Mouse (Mus musculus): Measurements from ENCODE around the gene Zbtb45.

The Zbtb45 gene

GRCm38 (mm10) chr7:13010005-13010908 is at the start of gene Zbtb45:
Zbtb45 (minus strand) TSS chr7:13010034.
- DNase-seq (ENCODE audit: extremely low read depth, insufficient read length, low spot score), result no peak

GRCm38 (mm10) chr7:13059536-13059935 is 49.7 kb upstream of the Zbtb45 start:
- DNase-seq (ENCODE audit: extremely low read depth, insufficient read length, low spot score), result no peak

- DNase-seq (ENCODE audit: extremely low read depth, insufficient read length, low spot score), result no peak
These were observed 47.3 kb upstream of the Zbtb45 start for GRCm38 (mm10) chr7:13056913-13057700.

- DNase-seq (ENCODE audit: extremely low read depth, insufficient read length, low spot score), result no peak
These were observed 44.6 kb upstream of the Zbtb45 start, which contains the start of gene Mzf1 for GRCm38 (mm10) chr7:13054287-13055010. Mzf1 (minus strand) TSS chr7:13054764.

- DNase-seq (ENCODE audit: extremely low read depth, insufficient read length, low spot score), result no peak
These were observed 44.1 kb upstream of the Zbtb45 start for GRCm38 (mm10) chr7:13053961-13054286.

GRCm38 (mm10) chr7:13053501-13053900 is 43.7 kb upstream of the Zbtb45 start:
- no peak for DNase-seq (ENCODE audit: extremely low read depth, insufficient read length, low spot score)

- DNase-seq (ENCODE audit: extremely low read depth, insufficient read length, low spot score), result no peak
These were observed 43.2 kb upstream of the Zbtb45 start for GRCm38 (mm10) chr7:13053001-13053400.

- DNase-seq (ENCODE audit: extremely low read depth, insufficient read length, low spot score), result no peak
These were observed 36.2 kb upstream of the Zbtb45 start for GRCm38 (mm10) chr7:13046084-13046483.

- no peak for DNase-seq (ENCODE audit: extremely low read depth, insufficient read length, low spot score)
These were observed 34.4 kb upstream of the Zbtb45 start for GRCm38 (mm10) chr7:13044254-13044625.

- no peak for DNase-seq (ENCODE audit: extremely low read depth, insufficient read length, low spot score)
These were observed 33.8 kb upstream of the Zbtb45 start for GRCm38 (mm10) chr7:13043445-13044253.

- no peak for DNase-seq (ENCODE audit: extremely low read depth, insufficient read length, low spot score)
These were observed 33.2 kb upstream of the Zbtb45 start for GRCm38 (mm10) chr7:13043120-13043444.

- DNase-seq (ENCODE audit: extremely low read depth, insufficient read length, low spot score), result no peak
These were observed 32.7 kb upstream of the Zbtb45 start for GRCm38 (mm10) chr7:13042511-13042910.

- no peak for DNase-seq (ENCODE audit: extremely low read depth, insufficient read length, low spot score)
These were observed 31.4 kb upstream of the Zbtb45 start for GRCm38 (mm10) chr7:13041256-13041655.

GRCm38 (mm10) chr7:13039181-13039580 is 29.3 kb upstream of the Zbtb45 start:
- DNase-seq (ENCODE audit: extremely low read depth, insufficient read length, low spot score), result no peak

- peak; percentile 39 for DNase-seq (ENCODE audit: extremely low read depth, insufficient read length, low spot score)
These were observed 28.9 kb upstream of the Zbtb45 start for GRCm38 (mm10) chr7:13038621-13039169.

GRCm38 (mm10) chr7:13037901-13038555 is 28.2 kb upstream of the Zbtb45 start, which contains the start of gene Ube2m:
Ube2m (minus strand) TSS chr7:13038275.
- DNase-seq (ENCODE audit: extremely low read depth, insufficient read length, low spot score), result peak; percentile 94

- DNase-seq (ENCODE audit: extremely low read depth, insufficient read length, low spot score), result no peak
These were observed 27.5 kb upstream of the Zbtb45 start for GRCm38 (mm10) chr7:13037366-13037765.

- DNase-seq (ENCODE audit: extremely low read depth, insufficient read length, low spot score), result no peak
These were observed 27.0 kb upstream of the Zbtb45 start for GRCm38 (mm10) chr7:13036806-13037205.

- DNase-seq (ENCODE audit: extremely low read depth, insufficient read length, low spot score), result no peak
These were observed 25.5 kb upstream of the Zbtb45 start for GRCm38 (mm10) chr7:13035211-13035855.
